Mouse (Mus musculus) lung, postnatal 0 days (tissue): ENCODE data around the gene Dip2b.

Experiments used
- CTCF ChIP-seq: IDR thresholded peaks from 2 replicates; pipeline ENCODE4 v1.5.1; 2016; ENCODE audit warnings: antibody characterized with exemption, mild to moderate bottlenecking
- EP300 ChIP-seq: IDR thresholded peaks from 2 replicates; pipeline ENCODE4 v1.6.1; 2016; ENCODE audit warnings: antibody characterized with exemption, mild to moderate bottlenecking, control low read depth

- TF ChIP-seq CTCF (no peak), EP300 (no peak)
Observed at GRCm38 (mm10) chr15:100204574-100204973, 166.1 kb downstream of the Dip2b start.
